Mouse (Mus musculus) megakaryocyte, embryonic 14.5 days (primary cell): ENCODE data around the gene Ascc1.

Experiments
- FLI1 ChIP-seq: IDR thresholded peaks from 2 replicates; pipeline ENCODE4 v1.6.1; 2012; ENCODE audit warnings: low read length, inconsistent platforms, mixed read lengths
- GATA1 ChIP-seq: IDR thresholded peaks from 3 replicates; pipeline ENCODE4 v1.6.1; 2012; ENCODE audit warnings: mixed read lengths, low read length, inconsistent platforms, borderline replicate concordance

DNA sequence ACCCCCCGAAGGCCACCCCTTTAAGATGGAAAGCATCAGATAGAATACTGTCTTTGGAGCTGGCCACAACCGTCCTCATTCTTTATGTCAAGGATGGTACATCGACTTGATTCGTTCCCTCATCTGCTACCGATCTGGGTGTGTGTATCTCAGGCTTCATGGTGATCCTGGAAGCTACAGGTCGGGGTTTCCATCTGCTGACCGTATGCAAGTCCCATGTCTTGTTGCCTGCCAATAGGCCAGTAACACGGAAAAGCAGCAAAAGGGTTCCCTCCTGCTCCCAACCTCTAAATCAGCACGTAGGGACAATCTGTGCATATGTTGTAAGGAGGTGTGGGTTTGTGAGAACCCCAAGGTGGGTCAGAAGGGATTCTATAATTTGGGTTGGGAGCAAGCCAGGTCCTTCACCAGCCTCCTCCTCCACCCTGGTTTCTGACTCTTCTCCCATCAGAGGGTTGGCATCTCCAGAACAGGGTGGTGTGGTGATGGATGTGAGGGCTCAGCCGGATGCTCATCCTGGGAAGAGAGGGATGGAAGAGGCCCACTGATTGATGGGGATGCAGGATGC, 108.4 kb downstream of the Ascc1 start:
- TF ChIP-seq GATA1 (no peak), FLI1 (no peak)
